Mouse (Mus musculus): ENCODE measurements around the gene Anapc16. TPM values are rescaled to one million over a fixed set of nuclear protein-coding genes. Genes with fewer than 3 reads are reported as not detected.

Anapc16 gene
- polyA plus RNA-seq, 1 experiment from 2014 or later: 122 TPM

DNA sequence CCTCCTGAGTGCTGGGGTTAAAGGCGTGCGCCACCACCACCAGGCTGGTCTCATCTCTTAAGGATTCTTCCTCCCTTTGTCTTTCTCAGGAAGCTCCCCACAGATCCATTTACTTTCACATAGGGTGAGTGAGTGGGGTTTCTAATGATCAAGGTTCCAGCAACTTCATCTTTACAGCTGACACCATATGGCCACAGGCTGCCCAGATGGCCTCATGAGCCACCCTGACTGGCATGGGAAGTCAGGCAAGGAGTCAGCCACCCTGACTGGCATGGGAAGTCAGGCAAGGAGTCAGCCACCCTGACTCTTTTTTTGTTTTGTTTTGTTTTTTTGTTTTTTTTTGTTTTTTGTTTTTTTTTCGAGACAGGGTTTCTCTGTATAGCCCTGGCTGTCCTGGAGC is 57.5 kb downstream of the Anapc16 start:
- no peaks in the 10 kb centered on the region for H3K9me3 ChIP-seq (replicated peaks)
- 87% methylated on average over 3 of the region's 3 CpGs for WGBS

GRCm38 (mm10) chr10:59943421-59943989 is 59.4 kb downstream of the Anapc16 start:
- WGBS: 31% methylated on average over 13 of the region's 13 CpGs
- ATAC-seq: peak; percentile 81
- peak overlapping the region; percentile 44 for H3K27ac ChIP-seq
- no peaks in the 10 kb centered on the region for H3K36me3 ChIP-seq (ENCODE audit: poor library complexity, severe bottlenecking)
- peaks cover 25% of the 10 kb centered on the region for H3K4me1 ChIP-seq
- H3K4me3 ChIP-seq: peak overlapping the region; percentile 1; the same call in 1 of the 2 replicates
- H3K27me3 ChIP-seq: no peaks in the 10 kb centered on the region
- H3K9me3 ChIP-seq (replicated peaks): no peaks in the 10 kb centered on the region
- H3K4me2 ChIP-seq: peak overlapping the region; percentile 46
- H3K9ac ChIP-seq: 0 out of 2 replicates have a peak overlapping the region, but pooled peaks have one; percentile 50

More for the DNA sequence above, 57.5 kb downstream of the Anapc16 start:
- Histone ChIP-seq H3K27me3 (no peaks in the 10 kb centered on the region), H3K4me1 (peaks cover 43% of the 10 kb centered on the region), H3K4me3 (no peak overlapping the region), H3K9ac (no peak overlapping the region), H3K27ac (no peak overlapping the region), H3K4me2 (no peak overlapping the region), H3K36me3 (ENCODE audit: poor library complexity, severe bottlenecking) (no peaks in the 10 kb centered on the region)
- no peak for ATAC-seq

DNA sequence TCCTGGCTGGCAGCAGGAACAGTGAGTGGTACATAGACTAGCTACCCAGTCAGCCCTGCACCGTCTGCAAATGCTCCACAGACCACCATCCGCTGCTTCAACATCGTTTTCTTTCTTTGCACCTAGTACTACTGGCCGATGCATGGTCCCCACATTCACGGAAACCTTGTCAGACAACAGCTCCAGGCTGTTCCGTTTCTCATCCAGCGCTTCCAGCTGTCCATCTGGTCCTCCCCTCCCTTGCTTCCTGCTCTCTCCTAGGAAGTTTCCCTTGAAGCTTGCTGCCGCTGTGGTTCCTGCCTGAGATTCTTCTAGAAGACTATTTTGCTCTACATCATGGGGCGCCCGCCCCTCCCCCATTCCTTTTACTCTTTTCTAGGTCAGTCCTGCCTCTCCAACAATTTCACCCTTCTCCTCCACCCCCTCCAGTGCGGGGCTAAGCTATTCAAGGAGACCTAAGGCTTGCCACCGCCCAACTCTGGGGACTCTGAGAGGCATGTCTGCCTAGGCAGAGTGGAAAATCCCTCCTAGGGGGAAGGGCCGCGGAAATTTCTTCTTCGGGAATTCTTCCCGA is 60.0 kb downstream of the Anapc16 start:
- Histone ChIP-seq H3K27me3 (no peaks in the 10 kb centered on the region), H3K4me2 (peak overlapping the region; percentile 46), H3K4me3 (peak overlapping the region; percentile 1; the same call in 1 of the 2 replicates), H3K27ac (peak overlapping the region; percentile 44), H3K9me3 (replicated peaks) (no peaks in the 10 kb centered on the region), H3K9ac (peak overlapping the region; percentile 50; the same call in 1 of the 2 replicates), H3K36me3 (ENCODE audit: poor library complexity, severe bottlenecking) (no peaks in the 10 kb centered on the region), H3K4me1 (peaks cover 23% of the 10 kb centered on the region)
- ATAC-seq: peak; percentile 58
- 2% methylated on average over 16 of the region's 16 CpGs for WGBS

DNA sequence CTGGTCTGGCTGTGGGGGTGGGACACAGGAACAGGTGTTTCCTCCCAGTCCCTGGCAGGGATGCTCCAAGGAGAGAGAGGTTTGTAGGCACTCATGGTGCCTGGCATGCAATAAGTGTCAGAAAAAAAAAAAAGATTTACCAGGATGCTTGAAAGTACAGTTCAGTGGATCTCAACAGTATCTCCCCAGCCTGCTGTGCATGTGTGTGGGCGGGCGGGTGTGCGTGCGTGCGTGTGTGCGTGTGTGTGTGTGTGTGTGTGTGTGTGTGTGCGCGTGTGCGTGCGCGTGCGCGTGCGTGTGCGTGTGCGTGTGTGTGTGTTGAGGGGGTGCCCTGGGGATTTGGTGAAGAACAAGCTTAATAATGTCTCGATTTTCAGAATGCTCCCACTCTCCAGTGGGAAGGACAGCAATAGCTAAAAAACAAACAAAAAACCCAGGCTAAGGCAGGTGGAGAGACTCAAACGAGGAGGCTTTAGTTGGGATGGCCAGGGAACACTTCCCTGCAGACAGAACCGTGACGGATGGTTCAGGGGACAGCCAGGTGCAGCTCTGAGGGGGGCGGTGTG is 60.6 kb downstream of the Anapc16 start:
- no peaks in the 10 kb centered on the region for H3K27me3 ChIP-seq
- peak overlapping the region; percentile 50; the same call in 1 of the 2 replicates for H3K9ac ChIP-seq
- H3K27ac ChIP-seq: peak overlapping the region; percentile 44
- H3K36me3 ChIP-seq (ENCODE audit: poor library complexity, severe bottlenecking): no peaks in the 10 kb centered on the region
- ATAC-seq: no peak; the same call in 1 of the 2 replicates
- H3K4me3 ChIP-seq: peak overlapping the region; percentile 1; the same call in 1 of the 2 replicates
- H3K4me1 ChIP-seq: peaks cover 23% of the 10 kb centered on the region
- peak overlapping the region; percentile 46 for H3K4me2 ChIP-seq
- 52% methylated on average over 21 of the region's 21 CpGs for WGBS
- H3K9me3 ChIP-seq (replicated peaks): no peaks in the 10 kb centered on the region

GRCm38 (mm10) chr10:59939081-59939480 is 63.9 kb downstream of the Anapc16 start:
- Histone ChIP-seq H3K4me1 (peaks cover 23% of the 10 kb centered on the region), H3K27ac (no peak overlapping the region), H3K9me3 (replicated peaks) (no peaks in the 10 kb centered on the region), H3K4me2 (no peak overlapping the region), H3K4me3 (no peak overlapping the region), H3K9ac (no peak overlapping the region), H3K27me3 (no peaks in the 10 kb centered on the region), H3K36me3 (ENCODE audit: poor library complexity, severe bottlenecking) (no peaks in the 10 kb centered on the region)
- WGBS: 90% methylated on average over 1 of the region's 1 CpGs
- ATAC-seq: no peak

DNA sequence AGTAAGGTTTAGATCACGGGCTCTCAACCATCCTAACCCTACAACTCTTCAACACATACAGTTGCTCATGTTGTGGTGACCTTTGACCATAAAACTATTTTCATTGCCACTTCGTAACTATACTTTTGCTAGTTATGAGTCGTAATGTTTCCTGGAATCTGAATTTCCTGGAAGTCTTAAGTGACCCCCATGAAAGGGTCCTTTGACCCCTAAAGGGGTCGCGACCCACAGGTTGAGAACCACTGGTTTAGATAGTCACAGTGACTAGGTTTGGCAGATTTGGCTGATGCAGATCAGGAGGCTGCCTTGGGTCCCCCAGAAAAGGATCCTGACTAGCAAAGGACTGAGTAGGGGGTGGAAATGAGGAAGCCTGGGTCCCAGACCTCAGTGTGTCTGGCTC is 64.3 kb downstream of the Anapc16 start:
- Histone ChIP-seq H3K4me1 (peaks cover 20% of the 10 kb centered on the region), H3K9ac (no peak overlapping the region), H3K36me3 (ENCODE audit: poor library complexity, severe bottlenecking) (no peaks in the 10 kb centered on the region), H3K4me3 (no peak overlapping the region), H3K27me3 (no peaks in the 10 kb centered on the region), H3K27ac (no peak overlapping the region), H3K9me3 (replicated peaks) (no peaks in the 10 kb centered on the region), H3K4me2 (no peak overlapping the region)
- whole genome bisulfite sequencing: 86% methylated on average over 5 of the region's 5 CpGs
- no peak for ATAC-seq

Other genes starting within 250 kb of the Anapc16 start
- 16.9 and 18.4 TPM in 2 replicates for gene Dnajb12, start 123.6 kb downstream of the Anapc16 start, polyA plus RNA-seq (2015; fragmentation: Nextera tagmentation; extraction: Ambion mirVana)
- 69.3 and 71.3 TPM in 2 replicates for gene Ddit4, start 51.3 kb downstream of the Anapc16 start, polyA plus RNA-seq (2015; fragmentation: Nextera tagmentation; extraction: Ambion mirVana)
- 42.1 and 43.1 TPM in 2 replicates for gene Ascc1, start 330 bp downstream of the Anapc16 start, polyA plus RNA-seq (2015; fragmentation: Nextera tagmentation; extraction: Ambion mirVana)
- gene Spock2, start 103.1 kb upstream of the Anapc16 start, polyA plus RNA-seq (2015; fragmentation: Nextera tagmentation; extraction: Ambion mirVana): 19.7 and 25.9 TPM in 2 replicates
- 2.1 TPM in 2 replicates for gene Chst3, start 216.1 kb upstream of the Anapc16 start, polyA plus RNA-seq (2015; fragmentation: Nextera tagmentation; extraction: Ambion mirVana)

Measured in forebrain, embryonic 13.5 days (tissue).